Mouse (Mus musculus) hindbrain, embryonic 11.5 days (tissue): Measurements from ENCODE around the gene Thrb. TPM values are rescaled to one million over a fixed set of nuclear protein-coding genes. Genes with fewer than 3 reads are reported as not detected.

Experiments used
- ATAC-seq: fragments of 200-750 bp; cut with Nextera tagmentation; 2 replicates; pipeline ENCODE4 v1.8.0; 2017; ENCODE audit warnings: mild to moderate bottlenecking, moderate TSS enrichment, moderate library complexity; ENCODE audit not compliant: low FRiP score
- DNase-seq: peaks from one replicate; pipeline ENCODE4 v3.0.0-alpha.2; 2015; ENCODE audit warnings: low spot score
- H3K27ac ChIP-seq: fragments of 300-500 bp; sonication (generic); 2 replicates; pipeline ENCODE4 v1.5.1; 2014; ENCODE audit warnings: mild to moderate bottlenecking, low read depth, low read length
- H3K27me3 ChIP-seq: fragments of 300-500 bp; sonication (generic); 2 replicates; pipeline ENCODE4 v1.6.1; 2014; ENCODE audit warnings: mild to moderate bottlenecking, low read length, moderate library complexity, mixed read lengths; ENCODE audit not compliant: control insufficient read depth, insufficient read depth
- H3K36me3 ChIP-seq: fragments of 300-500 bp; sonication (generic); 2 replicates; pipeline ENCODE4 v1.6.1; 2014; ENCODE audit warnings: mild to moderate bottlenecking, low read length, moderate library complexity, mixed read lengths; ENCODE audit not compliant: control insufficient read depth, insufficient read depth
- H3K4me1 ChIP-seq: fragments of 300-500 bp; sonication (generic); replicated peaks from 2 replicates; pipeline ENCODE4 v1.6.1; 2014; ENCODE audit warnings: low read length, mixed read lengths; ENCODE audit not compliant: control insufficient read depth, insufficient read depth
- H3K4me2 ChIP-seq: fragments of 300-500 bp; sonication (generic); replicated peaks from 2 replicates; pipeline ENCODE4 v1.6.1; 2014; ENCODE audit warnings: mild to moderate bottlenecking, low read depth, low read length
- H3K4me3 ChIP-seq: fragments of 300-500 bp; sonication (generic); 2 replicates; pipeline ENCODE4 v1.5.1; 2014; ENCODE audit warnings: low read depth, low read length
- H3K9ac ChIP-seq: fragments of 300-500 bp; sonication (generic); 2 replicates; pipeline ENCODE4 v1.6.1; 2014; ENCODE audit warnings: low read depth, low read length
- H3K9me3 ChIP-seq: fragments of 300-500 bp; sonication (generic); 2 replicates; pipeline ENCODE4 v1.6.1; 2016; ENCODE audit warnings: low read length; ENCODE audit not compliant: control insufficient read depth
- WGBS: fragments of 180-500 bp; shearing (Covaris S2); extraction: QIAGEN DNeasy Blood & Tissue Kit; methylation state at CpG from one replicate; pipeline ENCODE4 v1.1.7; 2014; 5-methylcytosine and 5-hydroxymethylcytosine counted together
- polyA plus RNA-seq: library from polyadenylated mRNA; unstranded; fragments of >200 nt; fragmentation: Nextera tagmentation; extraction: Ambion mirVana; gene quantifications from 2 replicates; pipeline ENCODE4 v1.2.1, GENCODE M21; 2014

Thrb gene
- polyA plus RNA-seq, 1 experiment from 2014 or later, result 0.52 TPM

DNA sequence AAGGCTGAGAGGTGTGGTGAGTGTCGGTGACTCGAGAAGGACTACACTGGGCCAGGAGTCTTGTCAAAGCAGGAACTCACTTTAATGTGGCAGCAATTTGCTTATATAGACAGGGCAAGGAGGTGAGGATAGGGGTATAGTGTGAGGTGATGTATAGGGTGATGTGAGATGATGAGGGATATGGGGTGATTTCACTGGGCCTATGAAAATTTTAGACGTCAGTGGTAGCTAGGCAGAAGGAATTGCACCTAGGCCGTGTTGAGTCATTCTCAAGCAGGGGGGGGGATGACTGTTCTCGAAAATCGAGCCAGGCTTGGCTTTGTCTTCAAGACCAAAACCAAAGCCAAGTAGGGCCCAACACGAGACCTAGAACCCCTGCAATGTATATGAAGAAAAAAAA lies 162.7 kb downstream of the Thrb start:
- H3K4me1 ChIP-seq, result no peaks in the 10 kb centered on the region
- H3K4me2 ChIP-seq, result no peak overlapping the region
- no peak for ATAC-seq
- no peak overlapping the region for H3K4me3 ChIP-seq
- 85% methylated on average over 7 of the region's 7 CpGs for WGBS
- H3K27me3 ChIP-seq, result no peaks in the 10 kb centered on the region
- DNase-seq, result no peak
- H3K9me3 ChIP-seq, result no peaks in the 10 kb centered on the region
- no peak overlapping the region for H3K27ac ChIP-seq
- no peaks in the 10 kb centered on the region for H3K36me3 ChIP-seq
- no peak overlapping the region for H3K9ac ChIP-seq

DNA sequence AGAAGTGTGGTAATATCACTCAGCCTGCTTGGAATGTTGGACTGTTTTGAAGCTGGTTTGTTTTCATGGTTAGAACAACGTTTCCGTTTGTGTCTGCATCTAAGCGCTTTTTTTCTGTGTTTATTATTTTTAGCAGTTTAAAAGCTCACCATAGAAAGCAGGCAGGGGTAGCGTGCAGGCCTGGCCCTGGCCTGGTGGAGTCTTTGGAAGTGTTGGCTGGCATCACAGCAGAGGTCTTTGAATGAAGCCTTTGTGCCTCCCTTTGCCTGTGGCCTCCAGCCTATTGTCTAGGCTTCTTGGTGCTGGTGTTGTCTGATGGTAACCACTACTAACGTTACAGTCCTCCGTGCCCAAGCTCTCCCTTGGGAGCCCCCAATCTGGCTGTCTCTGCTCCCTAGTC lies 167.3 kb downstream of the Thrb start:
- no peak overlapping the region for H3K4me3 ChIP-seq
- H3K4me1 ChIP-seq, result no peaks in the 10 kb centered on the region
- H3K27me3 ChIP-seq, result no peaks in the 10 kb centered on the region
- DNase-seq (no peak), ATAC-seq (no peak)
- H3K9me3 ChIP-seq, result no peaks in the 10 kb centered on the region
- no peak overlapping the region for H3K4me2 ChIP-seq
- no peak overlapping the region for H3K27ac ChIP-seq
- WGBS, result 49% methylated on average over 6 of the region's 6 CpGs
- no peak overlapping the region for H3K9ac ChIP-seq
- no peaks in the 10 kb centered on the region for H3K36me3 ChIP-seq

DNA sequence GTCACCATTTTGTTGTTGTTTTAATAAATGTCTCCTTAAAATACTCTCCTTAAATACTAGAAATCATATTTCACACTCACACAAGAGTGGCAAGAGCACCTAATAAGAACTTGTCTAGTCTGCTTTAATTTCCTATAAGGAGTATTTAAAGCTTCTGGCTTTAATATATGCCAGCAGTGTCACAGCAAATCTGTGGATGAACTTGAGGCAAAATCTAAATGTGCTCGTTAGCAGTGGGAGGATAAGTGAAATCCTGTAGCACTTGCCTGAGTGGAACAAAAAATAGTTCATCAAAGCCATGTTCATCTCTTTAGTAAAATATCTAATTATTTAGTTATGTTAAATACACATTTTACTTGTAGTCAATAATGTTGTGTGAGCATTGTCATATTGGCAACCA lies 175.7 kb downstream of the Thrb start:
- Histone ChIP-seq H3K27ac (no peak overlapping the region), H3K9me3 (no peaks in the 10 kb centered on the region), H3K4me1 (no peaks in the 10 kb centered on the region), H3K9ac (no peak overlapping the region), H3K27me3 (no peaks in the 10 kb centered on the region), H3K4me2 (no peak overlapping the region), H3K36me3 (no peaks in the 10 kb centered on the region), H3K4me3 (no peak overlapping the region)
- ATAC-seq (no peak), DNase-seq (no peak)
- WGBS, result 80% methylated on average over 1 of the region's 1 CpGs

DNA sequence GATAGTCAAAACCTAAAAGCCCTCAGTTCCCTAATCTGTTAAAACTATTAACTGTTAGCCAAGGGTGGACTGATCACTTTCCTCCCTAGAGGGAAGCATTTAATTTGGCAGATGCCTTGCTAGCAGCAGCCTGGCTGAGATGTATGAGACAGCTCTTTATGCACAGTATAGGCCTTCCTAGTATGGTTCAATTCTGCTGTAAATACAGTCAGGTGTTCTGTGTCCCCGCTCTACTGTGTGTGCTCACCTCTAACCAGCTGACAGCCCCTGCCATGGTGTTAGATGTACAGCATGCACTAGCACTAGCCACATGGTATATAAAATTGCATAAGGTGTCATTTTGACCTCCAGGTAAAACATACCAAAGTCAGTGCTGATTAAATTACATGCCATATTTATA lies 176.7 kb downstream of the Thrb start:
- Histone ChIP-seq H3K4me3 (no peak overlapping the region), H3K27me3 (no peaks in the 10 kb centered on the region), H3K4me1 (no peaks in the 10 kb centered on the region), H3K27ac (no peak overlapping the region), H3K9me3 (no peaks in the 10 kb centered on the region), H3K4me2 (no peak overlapping the region), H3K9ac (no peak overlapping the region), H3K36me3 (no peaks in the 10 kb centered on the region)
- no peak for DNase-seq
- 83% methylated on average over 1 of the region's 1 CpGs for WGBS
- no peak for ATAC-seq

DNA sequence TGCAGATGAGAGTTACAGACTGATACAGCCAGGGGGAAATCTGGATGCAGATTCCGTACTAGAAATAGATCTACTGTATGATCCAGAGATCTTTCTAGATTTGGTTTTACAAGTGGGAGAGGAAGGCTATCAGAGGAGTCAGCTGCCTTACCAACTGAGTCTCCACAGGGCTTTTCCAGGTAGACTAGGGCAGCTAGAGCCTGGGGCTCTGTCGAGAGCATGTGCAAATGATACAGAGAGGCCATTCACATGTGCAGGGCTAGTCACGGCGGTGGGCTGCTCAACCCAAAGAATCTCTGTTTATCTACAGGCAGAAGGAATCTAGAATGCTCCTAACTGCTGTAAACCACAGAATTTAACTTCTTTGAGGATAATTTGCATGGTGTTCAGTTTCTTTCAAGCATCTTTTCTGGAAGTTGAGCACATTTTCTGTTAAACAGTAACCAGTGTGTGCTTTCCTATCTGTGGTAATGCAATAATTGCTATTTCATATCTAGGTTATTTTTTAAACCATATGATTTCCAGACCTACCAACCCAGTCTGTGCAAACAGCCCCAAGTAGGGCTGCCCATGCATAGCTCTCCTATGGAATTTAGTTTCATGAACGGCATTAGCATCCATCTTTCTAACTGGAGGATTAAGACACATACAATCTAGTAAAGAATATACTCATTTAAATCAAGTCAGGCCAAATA lies 185.1 kb downstream of the Thrb start:
- Histone ChIP-seq H3K4me2 (no peak overlapping the region), H3K4me3 (no peak overlapping the region), H3K27me3 (no peaks in the 10 kb centered on the region), H3K36me3 (no peaks in the 10 kb centered on the region), H3K4me1 (no peaks in the 10 kb centered on the region), H3K9ac (no peak overlapping the region), H3K27ac (no peak overlapping the region), H3K9me3 (no peaks in the 10 kb centered on the region)
- WGBS, result 81% methylated on average over 5 of the region's 5 CpGs
- ATAC-seq, result no peak
- no peak for DNase-seq

DNA sequence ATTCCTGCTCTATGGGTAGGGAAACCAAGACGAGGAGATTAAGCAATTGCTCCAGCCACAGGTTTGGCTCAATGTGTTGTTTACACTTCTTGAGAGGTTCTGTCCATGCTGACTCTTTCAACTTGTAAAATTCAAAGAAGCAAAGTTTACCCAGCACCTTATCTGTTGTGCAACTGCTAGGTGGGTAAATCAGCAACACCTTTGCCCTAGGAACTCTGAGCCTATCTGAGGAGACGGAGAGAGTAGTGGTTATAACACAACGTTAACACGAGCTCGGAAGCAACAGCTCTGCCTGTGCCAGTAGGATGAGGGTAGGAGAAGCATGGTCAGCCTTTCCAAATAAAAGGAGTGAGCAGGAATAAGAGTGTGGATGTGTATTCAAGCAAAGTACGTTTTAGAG lies 185.8 kb downstream of the Thrb start:
- no peak for ATAC-seq
- H3K4me3 ChIP-seq, result no peak overlapping the region

DNA sequence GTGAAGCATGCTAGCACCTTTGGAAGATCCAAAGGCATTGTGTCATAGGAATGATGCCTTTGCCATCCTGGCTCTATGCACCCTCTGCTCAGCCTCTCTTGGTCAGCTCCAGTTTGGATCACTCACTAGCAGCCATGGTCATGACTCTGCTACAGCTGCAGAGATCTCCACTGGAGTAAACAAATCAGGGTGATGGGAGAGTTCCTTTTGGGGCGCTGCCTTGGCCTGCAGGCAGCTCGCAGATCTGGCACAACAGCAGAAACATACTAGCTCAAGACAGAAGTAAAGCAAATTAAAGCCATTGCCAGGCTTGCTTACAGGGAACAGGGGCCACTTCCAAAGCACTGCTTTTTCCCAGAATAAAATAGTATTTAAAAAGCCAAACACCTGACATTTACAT lies 186.6 kb downstream of the Thrb start:
- no peaks in the 10 kb centered on the region for H3K4me1 ChIP-seq
- H3K4me2 ChIP-seq, result no peak overlapping the region
- H3K4me3 ChIP-seq, result no peak overlapping the region
- ATAC-seq (no peak), DNase-seq (no peak)
- WGBS, result 90% methylated on average over 2 of the region's 2 CpGs
- H3K9me3 ChIP-seq, result no peaks in the 10 kb centered on the region
- H3K27ac ChIP-seq, result no peak overlapping the region
- no peaks in the 10 kb centered on the region for H3K27me3 ChIP-seq
- H3K36me3 ChIP-seq, result no peaks in the 10 kb centered on the region
- no peak overlapping the region for H3K9ac ChIP-seq

More for the DNA sequence above, 185.8 kb downstream of the Thrb start:
- H3K9me3 ChIP-seq, result no peaks in the 10 kb centered on the region
- H3K9ac ChIP-seq, result no peak overlapping the region
- no peak for DNase-seq
- H3K4me2 ChIP-seq, result no peak overlapping the region
- WGBS, result 82% methylated on average over 6 of the region's 6 CpGs
- H3K36me3 ChIP-seq, result no peaks in the 10 kb centered on the region
- no peaks in the 10 kb centered on the region for H3K27me3 ChIP-seq
- no peaks in the 10 kb centered on the region for H3K4me1 ChIP-seq
- H3K27ac ChIP-seq, result no peak overlapping the region

DNA sequence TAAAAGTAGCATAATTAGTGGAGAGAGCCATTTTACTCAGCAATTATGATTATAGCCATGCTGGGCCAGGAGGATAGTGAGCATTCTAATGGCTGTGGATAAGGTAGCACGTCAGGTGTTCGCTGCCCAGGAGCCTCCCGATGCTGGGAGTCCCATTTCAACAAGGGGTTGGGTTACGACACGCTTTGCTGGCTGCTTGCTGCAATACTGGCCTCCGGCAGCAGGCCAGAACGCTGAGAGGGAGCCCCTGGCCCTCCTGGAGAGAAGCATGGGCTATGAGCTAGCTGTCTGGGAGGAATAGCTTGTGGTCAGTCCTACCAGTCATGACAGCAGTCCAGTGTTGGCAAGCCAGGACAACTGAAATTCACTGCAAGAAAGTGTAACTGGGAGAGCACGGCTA lies 187.2 kb downstream of the Thrb start:
- 55% methylated on average over 8 of the region's 8 CpGs for WGBS
- DNase-seq (no peak), ATAC-seq (no peak)
- Histone ChIP-seq H3K36me3 (no peaks in the 10 kb centered on the region), H3K9me3 (no peaks in the 10 kb centered on the region), H3K4me3 (no peak overlapping the region), H3K27me3 (no peaks in the 10 kb centered on the region), H3K4me1 (no peaks in the 10 kb centered on the region), H3K4me2 (no peak overlapping the region), H3K27ac (no peak overlapping the region), H3K9ac (no peak overlapping the region)

DNA sequence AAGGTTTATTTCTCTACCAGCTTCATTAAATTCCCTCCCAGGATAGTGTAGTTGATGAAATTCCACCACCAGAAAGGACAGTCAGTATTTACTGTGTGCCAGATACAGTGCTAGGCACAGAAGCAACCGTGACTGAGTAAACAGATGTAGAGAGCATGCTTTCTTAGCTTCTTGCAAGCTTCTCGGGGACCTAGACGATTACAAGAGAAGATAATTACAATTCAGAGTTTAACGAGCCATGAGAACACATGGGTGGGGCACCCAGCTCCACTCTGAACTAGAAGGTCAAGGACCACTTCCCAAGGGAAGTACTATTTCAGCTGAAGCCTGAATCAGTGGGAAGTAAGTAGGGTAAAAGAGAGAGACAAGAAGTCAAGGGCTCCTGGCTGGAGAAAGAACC lies 190.3 kb downstream of the Thrb start:
- H3K36me3 ChIP-seq, result no peaks in the 10 kb centered on the region
- no peaks in the 10 kb centered on the region for H3K27me3 ChIP-seq
- H3K4me3 ChIP-seq, result no peak overlapping the region
- ATAC-seq, result no peak
- DNase-seq, result no peak
- 66% methylated on average over 4 of the region's 4 CpGs for WGBS
- no peaks in the 10 kb centered on the region for H3K9me3 ChIP-seq
- H3K27ac ChIP-seq, result no peak overlapping the region
- no peak overlapping the region for H3K4me2 ChIP-seq
- H3K9ac ChIP-seq, result no peak overlapping the region
- no peaks in the 10 kb centered on the region for H3K4me1 ChIP-seq
